Mouse (Mus musculus): ENCODE measurements around the gene Polrmt.

DNA sequence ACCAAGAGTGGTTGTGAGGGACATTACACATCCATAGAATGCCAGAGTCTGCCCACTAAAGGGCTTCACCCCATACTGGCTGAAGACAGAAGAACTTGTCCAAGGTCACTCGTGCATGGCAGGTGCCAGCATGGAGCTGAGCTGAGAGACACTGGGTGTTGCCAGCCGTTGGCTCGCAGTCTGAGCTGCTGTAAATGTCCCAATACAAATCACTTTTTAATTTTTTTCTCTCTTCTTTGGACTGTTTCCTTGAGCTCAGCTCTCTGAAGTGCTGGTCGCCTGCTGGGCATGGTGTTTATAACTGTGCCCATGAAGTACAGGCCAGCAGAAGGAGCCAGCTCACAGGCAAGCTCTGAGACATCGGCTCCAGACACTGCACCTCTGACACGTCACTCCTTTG lies 23.3 kb downstream of the Polrmt start:
- no peak for TF ChIP-seq CTCF (conservative IDR thresholded peaks at IDR 0.05 in 1 of 2, IDR thresholded peaks at IDR 0.05 in 1 of 2; ENCODE audit: low read depth in 2 of 2, low read length in 2 of 2)
- TF ChIP-seq TBP (conservative IDR thresholded peaks at IDR 0.05; ENCODE audit: low read depth, low read length) = no peak
- TF ChIP-seq POLR2A (IDR thresholded peaks at IDR 0.05; ENCODE audit: low read depth, low read length) = no peak
- no peak for TF ChIP-seq RAD21 (IDR thresholded peaks at IDR 0.05; ENCODE audit: low read depth, low read length)
- no peak for TF ChIP-seq ZNF384 (IDR thresholded peaks at IDR 0.05; ENCODE audit: low read depth, low read length)
- no peak for TF ChIP-seq ZMIZ1 (IDR thresholded peaks at IDR 0.05; ENCODE audit: low read depth, low read length)
- no peak for TF ChIP-seq USF1 (IDR thresholded peaks at IDR 0.05; ENCODE audit: low read depth, low read length)
